Comparison of ENCODE assay signal across 9 mouse cellular contexts in the genomic region with DNA sequence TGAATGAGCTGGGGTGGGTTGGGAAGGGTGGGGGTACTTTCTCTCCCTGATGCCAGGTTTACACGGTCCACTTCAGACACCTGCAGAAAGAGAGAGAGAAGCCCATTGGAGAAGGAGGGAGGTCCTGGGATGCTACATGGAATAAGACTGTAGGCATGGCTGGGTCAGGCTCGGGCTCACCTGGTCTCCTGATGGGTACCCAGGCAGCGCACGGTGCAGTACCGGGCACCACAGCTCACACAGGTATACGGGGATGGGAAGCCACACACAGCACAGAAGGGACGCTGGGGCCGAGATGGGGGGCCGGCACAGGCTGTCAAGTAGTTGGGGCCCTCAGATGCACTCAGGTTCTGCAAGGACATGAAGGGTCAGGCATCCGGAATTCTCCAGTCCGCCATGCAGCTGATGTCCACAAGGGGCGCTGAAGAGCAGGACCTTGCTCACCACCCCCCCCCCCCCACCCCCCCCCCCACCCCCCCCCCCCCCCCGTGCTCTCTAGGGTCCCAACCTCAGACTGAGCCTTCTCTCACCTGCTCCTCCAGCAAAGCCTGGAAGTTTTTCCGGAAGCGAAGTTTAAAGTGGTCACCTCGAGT. TPM values are rescaled to one million over a fixed set of nuclear protein-coding genes. Genes with fewer than 3 reads are reported as not detected.
A peak's percentile ranks its signal among the peaks of the same experiment; 100 is the strongest.
DNase-seq lines count a peak whose midpoint lies in the region; ATAC-seq and TF ChIP-seq lines count a peak whose summit lies in the region.
"Had no signal": no experiment of that assay in that cellular context is flagged by ENCODE, and none has a peak within 500 bp of the region (broad histone marks: within the 10 kb centered on the region; RNA-seq: fewer than 3 reads in every experiment).

No protein-coding gene starts in this region.

- no peak overlapping the region for H3K27ac ChIP-seq in heart, postnatal 0 days (ENCODE audit: low read depth)
- no peak overlapping the region for H3K27ac ChIP-seq in lung, postnatal 0 days (ENCODE audit: low read length)

- no peak overlapping the region for H3K4me3 ChIP-seq in heart, postnatal 0 days (ENCODE audit: low read depth, low read length)
- H3K4me3 ChIP-seq in lung, postnatal 0 days (ENCODE audit: low read depth, low read length), result no peak overlapping the region

- no peak overlapping the region for H3K4me2 ChIP-seq in heart, postnatal 0 days (ENCODE audit: low read depth, low read length)
- H3K4me2 ChIP-seq in lung, postnatal 0 days (replicated peaks; ENCODE audit: low read depth, low read length), result no peak overlapping the region

- intact Hi-C loops in heart, postnatal 25 days (cut with DNase I), result no loop called here

- H3K4me1 ChIP-seq in heart, postnatal 0 days (ENCODE audit: control insufficient read depth, insufficient read depth), result peaks cover 5% of the 10 kb centered on the region; the same call in 1 of the 2 replicates
- peaks cover 5% of the 10 kb centered on the region for H3K4me1 ChIP-seq in lung, postnatal 0 days (ENCODE audit: insufficient read depth, low read depth, low read length)

- ATAC-seq in heart, postnatal 0 days (ENCODE audit: insufficient read depth, low read depth), result no peak
- ATAC-seq in lung, postnatal 0 days, result no peak
- ATAC-seq in frontal cortex, adult (ENCODE audit: low TSS enrichment), result no peak

- WGBS in heart, postnatal 0 days, result 42% methylated on average over 13 of the region's 16 CpGs
- 56% methylated on average over 11 of the region's 16 CpGs for WGBS in lung, postnatal 0 days

- H3K27me3 ChIP-seq in heart, postnatal 0 days (ENCODE audit: control insufficient read depth, insufficient read depth, low read length), result no peaks in the 10 kb centered on the region
- no peaks in the 10 kb centered on the region for H3K27me3 ChIP-seq in lung, postnatal 0 days (replicated peaks; ENCODE audit: insufficient read depth, low read length)

- peaks cover 24% of the 10 kb centered on the region for H3K36me3 ChIP-seq in heart, postnatal 0 days (replicated peaks; ENCODE audit: control insufficient read depth, insufficient read depth, low read length)
- 0 out of 2 replicates have a peak, but pooled peaks cover 3% of the 10 kb centered on the region for H3K36me3 ChIP-seq in lung, postnatal 0 days (ENCODE audit: insufficient read depth, low read length)

- no peak overlapping the region for H3K9ac ChIP-seq in heart, postnatal 0 days (replicated peaks; ENCODE audit: low read depth, low read length)
- H3K9ac ChIP-seq in lung, postnatal 0 days (replicated peaks; ENCODE audit: low read depth), result no peak overlapping the region

- H3K9me3 ChIP-seq in heart, postnatal 0 days (replicated peaks; ENCODE audit: control insufficient read depth, low read length), result no peaks in the 10 kb centered on the region
- H3K9me3 ChIP-seq in lung, postnatal 0 days (ENCODE audit: low read length), result no peaks in the 10 kb centered on the region

- TF ChIP-seq EP300 in heart, postnatal 0 days (IDR thresholded peaks at IDR 0.05; ENCODE audit: low read depth), result no peak
- no peak for TF ChIP-seq EP300 in lung, postnatal 0 days (IDR thresholded peaks at IDR 0.05)

- peak; percentile 51 for TF ChIP-seq CTCF in heart, postnatal 0 days (IDR thresholded peaks at IDR 0.05; ENCODE audit: low read depth)
- peak; percentile 67 for TF ChIP-seq CTCF in lung, postnatal 0 days (IDR thresholded peaks at IDR 0.05)

- DNase-seq in heart, postnatal 0 days (ENCODE audit: low spot score), result peak; percentile 36
- DNase-seq in heart, postnatal 25 days (ENCODE audit: low spot score), result no peak
- DNase-seq in right cerebral cortex, postnatal 4 days, result peak; percentile 65
- no peak for DNase-seq in right cerebral cortex, adult 18-20 months
- peak; percentile 42 for DNase-seq in cerebellum, adult 8-10 months
- DNase-seq in lung, postnatal 0 days (ENCODE audit: low spot score), result peak; percentile 40
- DNase-seq in ovary, postnatal 14 days (ENCODE audit: low spot score), result no peak

RNA-seq across cellular contexts. Expression of a gene that starts 4.4 kb away (rescaled TPM):
- 37.1 and 60.3 TPM in 2 replicates for total RNA-seq in heart, postnatal 0 days (2014; rRNA removed; ENCODE audit: low replicate concordance)
- 21.7 and 24.5 TPM in 2 replicates for polyA plus RNA-seq in heart, postnatal 0 days (2015; fragmentation: Nextera tagmentation; extraction: Ambion mirVana)
- 10 to 100 TPM; 37.5 to 40.4 TPM for total RNA-seq in heart, postnatal 25 days (2021)
- 38.3 and 41.7 TPM in 2 replicates for polyA plus RNA-seq in lung, postnatal 0 days (2015; fragmentation: Nextera tagmentation; extraction: Ambion mirVana)

RNA-seq across cellular contexts. Expression of a gene that starts 5.4 kb away (rescaled TPM):
- total RNA-seq in heart, postnatal 0 days (2014; rRNA removed; ENCODE audit: low replicate concordance), result 39.7 and 45.6 TPM in 2 replicates
- polyA plus RNA-seq in heart, postnatal 0 days (2015; fragmentation: Nextera tagmentation; extraction: Ambion mirVana), result 77.0 and 78.0 TPM in 2 replicates
- total RNA-seq in heart, postnatal 25 days (2021), result 10 to 100 TPM; 57.2 to 67.0 TPM
- polyA plus RNA-seq in lung, postnatal 0 days (2015; fragmentation: Nextera tagmentation; extraction: Ambion mirVana), result 80.8 and 83.9 TPM in 2 replicates

RNA-seq across cellular contexts. Expression of a gene that starts 16.0 kb away (rescaled TPM):
- 10.2 and 19.3 TPM in 2 replicates for total RNA-seq in heart, postnatal 0 days (2014; rRNA removed; ENCODE audit: low replicate concordance)
- polyA plus RNA-seq in heart, postnatal 0 days (2015; fragmentation: Nextera tagmentation; extraction: Ambion mirVana), result 7.9 and 9.1 TPM in 2 replicates
- total RNA-seq in heart, postnatal 25 days (2021), result 10 to 100 TPM in 1 of 2 experiments, 1 to 10 TPM in 1; 8.9 to 10.4 TPM
- polyA plus RNA-seq in lung, postnatal 0 days (2015; fragmentation: Nextera tagmentation; extraction: Ambion mirVana), result 10.5 and 11.9 TPM in 2 replicates

RNA-seq across cellular contexts. Expression of a gene that starts 29.4 kb away (rescaled TPM):
- total RNA-seq in heart, postnatal 0 days (2014; rRNA removed; ENCODE audit: low replicate concordance), result 143 and 175 TPM in 2 replicates
- 245 and 249 TPM in 2 replicates for polyA plus RNA-seq in heart, postnatal 0 days (2015; fragmentation: Nextera tagmentation; extraction: Ambion mirVana)
- 100 to 1,000 TPM; 172 to 177 TPM for total RNA-seq in heart, postnatal 25 days (2021)
- polyA plus RNA-seq in lung, postnatal 0 days (2015; fragmentation: Nextera tagmentation; extraction: Ambion mirVana), result 318 and 358 TPM in 2 replicates

RNA-seq across cellular contexts. Expression of a gene that starts 43.8 kb away (rescaled TPM):
- not detected in 2 replicates for total RNA-seq in heart, postnatal 0 days (2014; rRNA removed; ENCODE audit: low replicate concordance)
- 0.05 TPM in 1 of 2 replicates, not detected in the other for polyA plus RNA-seq in heart, postnatal 0 days (2015; fragmentation: Nextera tagmentation; extraction: Ambion mirVana)
- not detected for total RNA-seq in heart, postnatal 25 days (2021)
- polyA plus RNA-seq in lung, postnatal 0 days (2015; fragmentation: Nextera tagmentation; extraction: Ambion mirVana), result 0.12 and 0.19 TPM in 2 replicates
- total RNA-seq: neutrophil, adult 5-6 weeks had no signal

Comparison
In these comparisons a context has a peak if more than half of its experiments do, and no peak if none do; other contexts are left out.
1. DNase-seq: peak in heart, postnatal 0 days (single experiment), right cerebral cortex, postnatal 4 days (single experiment), cerebellum, adult 8-10 months (single experiment) and lung, postnatal 0 days (single experiment); none in heart, postnatal 25 days (single experiment), right cerebral cortex, adult 18-20 months (single experiment) and ovary, postnatal 14 days (single experiment).